Mouse (Mus musculus): Measurements from ENCODE around the gene Ccdc18.
A peak's percentile ranks its signal among the peaks of the same experiment; 100 is the strongest.
"Not testable (repeated sequence)": the region's sequence is repeated elsewhere in the genome, so short reads cannot be mapped to it uniquely, and the experiment has no call there.

Gene Ccdc18

DNA sequence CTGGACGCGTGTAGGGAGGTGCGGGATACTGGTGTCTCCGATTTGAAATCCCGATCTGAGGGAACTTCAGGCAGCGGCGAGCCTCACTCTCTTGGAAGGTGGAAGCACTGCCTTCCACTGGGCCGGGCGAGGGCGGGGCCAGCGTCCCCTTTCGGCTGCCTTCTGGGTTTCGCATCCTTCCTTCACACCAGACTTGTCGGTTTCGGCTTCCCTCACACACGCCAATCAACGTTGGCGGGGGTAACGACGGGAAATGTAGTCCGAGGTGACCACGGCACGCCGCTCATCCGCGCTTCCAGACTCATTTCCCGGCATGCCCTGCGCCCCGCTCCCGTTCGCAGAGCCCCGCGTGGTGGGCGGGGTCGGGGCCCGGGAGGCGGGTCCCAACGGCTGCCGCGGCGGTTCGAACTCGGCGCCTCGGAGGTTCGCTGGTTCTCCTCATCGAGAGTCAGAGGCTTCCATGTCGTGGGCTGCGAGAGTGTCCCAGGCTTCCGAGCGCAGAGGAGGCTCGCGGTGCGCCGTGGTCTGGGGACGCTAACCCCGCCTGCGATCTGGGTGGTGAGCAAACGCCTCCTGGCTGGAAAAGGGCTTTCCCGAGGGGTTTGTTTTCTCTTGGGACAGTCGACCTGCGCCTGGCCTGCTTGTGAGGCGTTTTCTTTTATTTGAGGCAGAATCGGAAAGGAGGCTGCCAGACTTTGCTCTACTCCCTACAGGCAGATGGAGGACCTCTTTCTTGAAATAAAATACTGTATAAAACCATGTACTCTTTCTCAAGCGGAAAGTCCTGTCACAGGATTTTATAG lies at the start of gene Ccdc18, which contains the start of gene Tmed5:
Ccdc18 (plus strand) TSS at position 435 of the 803 bp plus-strand sequence.
Tmed5 (minus strand) TSS at position 180 of the 803 bp plus-strand sequence.
- peak; percentile 95 to 97 for DNase-seq (ENCODE audit: low spot score in 2 of 2)

DNA sequence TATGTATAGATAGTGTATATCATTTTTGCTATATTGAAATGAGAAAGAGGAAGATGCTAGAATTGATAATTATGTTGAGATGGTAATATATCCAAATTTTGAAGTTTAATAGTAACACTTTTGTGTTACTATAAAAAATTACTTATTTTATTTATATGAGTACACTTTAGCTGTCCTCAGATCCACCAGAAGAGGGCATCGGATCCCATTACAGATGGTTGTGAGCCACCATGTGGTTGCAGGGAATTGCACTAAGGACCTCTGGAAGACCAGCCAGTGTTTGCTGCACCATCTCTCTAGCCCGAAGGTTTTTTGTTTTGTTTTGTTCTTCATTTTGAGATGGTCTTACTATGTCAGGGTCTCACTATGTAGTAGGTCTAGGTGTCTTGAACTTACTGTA lies 47.2 kb upstream of the Ccdc18 start:
- peak in 1 of 2 experiments; percentile 13 for DNase-seq (ENCODE audit: low spot score in 2 of 2)

DNA sequence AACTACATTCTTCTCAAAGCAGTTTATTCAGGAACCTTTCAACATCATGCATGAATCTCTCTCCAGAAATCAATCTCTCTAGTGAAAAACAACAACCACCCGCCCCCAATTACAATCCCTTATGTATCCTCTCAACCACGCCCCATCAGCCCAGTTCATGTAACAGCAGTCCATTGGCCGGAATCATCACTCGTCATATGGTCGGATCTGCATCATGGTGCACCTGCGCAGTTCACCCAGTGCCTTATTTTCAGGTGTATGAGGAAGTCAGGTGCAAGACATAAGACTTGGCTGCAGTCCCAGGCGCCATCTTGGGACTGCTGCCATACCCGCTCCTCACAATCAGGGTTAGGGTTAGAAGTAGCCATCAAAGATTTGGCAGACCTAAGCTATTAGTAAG lies 39.9 kb upstream of the Ccdc18 start:
- not testable (repeated sequence) for DNase-seq (ENCODE audit: low spot score in 2 of 2)

- no peak for DNase-seq (ENCODE audit: low spot score in 2 of 2)
Measured at GRCm38 (mm10) chr5:108097676-108098075, 35.0 kb upstream of the Ccdc18 start.

DNA sequence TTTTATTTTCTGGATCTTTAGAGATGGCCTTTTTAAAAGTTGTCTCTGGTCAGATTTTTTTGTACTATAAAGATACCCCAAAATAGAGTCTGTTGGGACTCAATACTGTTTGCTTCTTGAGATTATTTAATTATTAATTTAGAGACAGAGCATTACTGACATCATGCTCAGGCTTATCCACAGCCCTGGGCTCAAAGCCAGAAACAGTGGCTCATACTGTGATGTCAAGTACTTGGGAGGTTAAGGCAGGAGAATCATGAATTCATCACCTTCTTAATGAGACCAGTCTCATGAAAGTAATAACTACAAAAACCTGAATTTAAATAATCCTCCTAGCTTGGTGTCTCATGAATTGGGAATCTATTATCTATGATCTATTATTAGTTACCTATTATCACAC lies 32.5 kb upstream of the Ccdc18 start:
- DNase-seq (ENCODE audit: low spot score in 2 of 2): no peak

- no peak for DNase-seq (ENCODE audit: low spot score in 2 of 2)
Measured at GRCm38 (mm10) chr5:108104306-108104705, 28.4 kb upstream of the Ccdc18 start.

DNA sequence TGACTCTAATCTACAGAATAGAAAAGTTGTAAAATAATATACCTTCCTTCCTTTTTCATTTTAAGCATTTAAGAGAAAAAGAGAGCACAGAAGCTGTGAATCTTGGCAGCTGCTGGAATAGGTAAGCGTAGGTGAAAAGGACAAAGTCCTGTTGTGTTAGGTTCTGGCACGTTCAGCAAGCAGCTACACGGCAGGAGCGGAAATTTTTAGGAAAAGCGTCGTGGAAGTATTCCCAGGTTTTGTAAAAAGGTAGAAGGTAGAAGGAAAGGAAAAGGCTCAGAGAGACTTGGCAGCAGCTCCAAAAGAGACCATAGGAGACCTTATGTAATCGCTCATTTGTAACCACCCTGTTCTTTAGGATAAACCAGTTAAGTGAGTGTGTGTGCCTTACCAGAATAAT lies 23.3 kb upstream of the Ccdc18 start:
- DNase-seq (ENCODE audit: low spot score in 2 of 2): no peak

- DNase-seq (ENCODE audit: low spot score in 2 of 2): no peak
Measured at GRCm38 (mm10) chr5:108117693-108118092, 15.0 kb upstream of the Ccdc18 start.

DNA sequence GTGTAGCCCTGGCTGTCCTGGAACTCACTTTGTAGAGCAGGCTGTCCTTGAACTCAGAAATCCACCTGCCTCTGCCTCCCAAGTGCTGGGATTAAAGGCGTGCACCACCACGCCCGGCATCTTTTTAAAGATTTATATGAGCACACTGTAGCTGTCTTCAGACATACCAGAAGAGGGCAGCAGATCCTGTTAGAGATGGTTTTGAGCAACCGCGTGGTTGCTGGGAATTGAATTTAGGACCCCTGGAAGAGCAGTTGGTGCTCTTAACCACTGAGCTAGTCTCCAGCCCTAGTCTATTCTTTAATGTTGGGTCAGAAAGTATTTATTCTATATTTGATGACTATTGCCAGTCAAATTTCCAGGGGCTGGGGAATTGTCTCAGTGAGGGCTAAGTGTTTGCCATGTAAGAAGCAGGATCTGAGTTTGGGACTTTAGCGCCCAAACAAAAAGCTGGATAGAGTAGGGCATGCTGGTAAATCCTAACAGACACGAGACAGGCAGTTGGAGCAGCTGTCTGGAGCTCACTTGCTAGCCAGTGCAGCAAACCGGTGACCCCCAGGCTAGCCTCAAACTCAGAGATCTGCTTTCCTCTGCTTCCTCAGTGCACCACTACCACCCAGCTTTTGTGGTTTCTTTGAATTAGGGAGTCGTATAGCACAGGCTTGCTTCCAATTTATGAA lies 12.3 kb upstream of the Ccdc18 start:
- peak in 1 of 2 experiments; percentile 6 for DNase-seq (ENCODE audit: low spot score in 2 of 2)

DNA sequence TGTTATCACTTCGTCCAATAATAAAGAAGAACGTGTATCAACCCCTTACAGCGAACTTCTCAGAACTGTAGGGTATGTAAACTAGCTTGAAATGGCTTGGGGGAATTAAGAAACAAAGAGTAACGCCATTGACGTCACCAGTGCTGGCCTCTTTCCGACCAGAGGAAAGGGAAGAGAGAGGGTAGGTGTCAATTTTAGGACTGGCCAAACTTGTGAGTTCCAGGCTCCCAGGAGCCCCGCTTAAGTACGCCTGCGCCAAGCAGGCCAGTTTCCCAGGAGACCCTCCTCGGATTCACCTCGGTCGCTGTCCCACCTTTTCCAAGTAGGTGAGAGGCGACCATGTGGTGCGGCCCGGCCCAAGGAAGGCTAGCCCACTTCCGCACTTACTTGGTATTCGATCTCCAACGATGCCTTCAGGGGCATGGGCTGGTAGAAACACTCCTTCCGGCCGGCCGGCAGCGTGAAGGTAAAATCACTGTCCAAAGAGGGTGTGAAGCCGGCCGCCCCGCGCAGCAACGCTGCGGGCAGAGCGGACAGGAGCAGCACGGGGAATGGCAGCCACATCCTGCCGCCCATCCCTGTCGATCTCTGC lies 730 bp upstream of the Ccdc18 start:
- no peak for DNase-seq (ENCODE audit: low spot score in 2 of 2)

DNA sequence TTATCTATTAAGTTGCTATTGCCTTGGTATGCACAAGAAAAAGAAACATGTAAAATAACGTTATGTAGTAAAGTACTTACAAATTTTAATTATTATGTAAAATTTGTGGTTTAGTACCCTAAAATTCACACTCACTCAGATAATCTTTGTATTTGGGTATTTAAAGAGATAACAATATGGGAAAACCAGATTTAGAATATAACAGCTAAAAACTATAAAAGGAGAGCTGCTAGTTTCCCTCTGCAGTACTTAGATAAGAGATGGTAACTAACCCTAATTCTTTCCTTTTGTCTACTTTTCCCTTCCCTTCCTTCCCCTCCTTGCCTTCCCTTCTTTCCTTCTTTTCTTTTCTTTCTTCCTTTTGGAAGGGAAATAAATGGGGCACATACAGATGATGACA lies 19.9 kb downstream of the Ccdc18 start:
- no peak for DNase-seq (ENCODE audit: low spot score in 2 of 2)

DNA sequence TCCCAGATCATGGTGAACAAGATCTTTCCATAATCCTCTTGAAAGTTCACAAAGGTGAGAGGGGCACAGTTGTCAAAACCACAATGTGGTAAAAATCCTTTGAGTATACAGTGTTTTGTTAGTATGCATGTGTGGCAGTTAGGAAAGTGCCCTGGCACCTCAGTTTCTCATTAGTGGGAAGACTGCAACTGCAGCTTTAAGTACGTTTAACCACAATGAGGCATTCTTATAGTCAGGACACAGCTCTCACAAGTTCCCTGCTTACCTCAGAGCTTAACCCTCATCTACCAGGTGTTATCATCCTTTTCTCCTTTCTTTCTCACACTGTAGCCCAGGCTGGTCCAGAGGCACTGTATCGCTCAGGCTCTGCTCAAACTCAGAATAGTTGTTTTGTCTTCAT lies 28.1 kb downstream of the Ccdc18 start:
- DNase-seq (ENCODE audit: low spot score in 2 of 2): peak in 1 of 2 experiments; percentile 4

- DNase-seq (ENCODE audit: low spot score in 2 of 2): peak; percentile 49 to 67
Measured at GRCm38 (mm10) chr5:108163695-108164094, 31.0 kb downstream of the Ccdc18 start.

- DNase-seq (ENCODE audit: low spot score in 2 of 2): no peak
Measured at GRCm38 (mm10) chr5:108184050-108184449, 51.4 kb downstream of the Ccdc18 start.

GRCm38 (mm10) chr5:108188967-108189366 lies 56.3 kb downstream of the Ccdc18 start:
- DNase-seq (ENCODE audit: low spot score in 2 of 2): no peak

GRCm38 (mm10) chr5:108206008-108206407 lies 73.3 kb downstream of the Ccdc18 start:
- peak in 1 of 2 experiments; percentile 9 for DNase-seq (ENCODE audit: low spot score in 2 of 2)

DNA sequence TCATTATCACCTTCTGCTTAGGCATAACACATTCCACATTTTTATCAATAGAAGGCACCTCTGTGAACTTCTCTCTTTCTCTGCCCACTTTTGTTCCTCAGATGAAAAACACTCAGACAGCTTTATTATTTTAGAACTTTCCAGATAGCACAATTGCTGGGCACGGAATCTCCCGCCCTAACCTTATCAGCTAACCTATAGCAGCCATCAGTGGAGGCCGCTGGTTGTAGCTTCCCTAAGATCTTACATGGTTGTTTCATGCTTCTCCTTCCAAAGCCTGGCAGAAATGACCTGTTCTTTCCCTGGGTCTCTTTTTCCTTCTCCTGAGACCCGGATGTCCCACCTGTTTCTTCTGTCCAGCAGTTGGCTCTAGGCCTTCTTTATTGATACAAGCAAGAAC lies 78.8 kb downstream of the Ccdc18 start:
- DNase-seq (ENCODE audit: low spot score in 2 of 2): no peak

DNA sequence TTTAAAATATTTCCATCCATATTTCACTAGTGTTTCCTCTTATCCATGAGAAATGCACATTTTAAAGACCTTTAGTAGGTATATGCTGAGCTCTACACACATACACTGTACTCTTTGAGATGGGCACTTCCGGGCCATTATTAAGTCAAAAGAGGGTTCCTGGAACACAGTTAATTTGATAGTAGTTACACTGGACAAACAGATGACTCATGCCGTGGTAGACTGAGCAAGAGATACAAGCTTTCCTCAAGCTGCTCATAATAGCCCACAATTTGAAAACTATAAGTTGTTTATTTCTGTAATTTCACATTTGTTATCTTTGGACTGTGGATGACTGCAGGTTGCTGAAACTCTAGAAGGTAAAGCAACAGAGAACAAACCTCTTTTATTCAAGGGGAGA lies 82.3 kb downstream of the Ccdc18 start:
- no peak for DNase-seq (ENCODE audit: low spot score in 2 of 2)

- DNase-seq (ENCODE audit: low spot score in 2 of 2): no peak
Measured at GRCm38 (mm10) chr5:108224077-108224476, 91.4 kb downstream of the Ccdc18 start.

- no peak for DNase-seq (ENCODE audit: low spot score in 2 of 2)
Measured at GRCm38 (mm10) chr5:108226159-108226558, 93.5 kb downstream of the Ccdc18 start.

- DNase-seq (ENCODE audit: low spot score in 2 of 2): no peak
Measured at GRCm38 (mm10) chr5:108246314-108246765, 113.7 kb downstream of the Ccdc18 start.

DNA sequence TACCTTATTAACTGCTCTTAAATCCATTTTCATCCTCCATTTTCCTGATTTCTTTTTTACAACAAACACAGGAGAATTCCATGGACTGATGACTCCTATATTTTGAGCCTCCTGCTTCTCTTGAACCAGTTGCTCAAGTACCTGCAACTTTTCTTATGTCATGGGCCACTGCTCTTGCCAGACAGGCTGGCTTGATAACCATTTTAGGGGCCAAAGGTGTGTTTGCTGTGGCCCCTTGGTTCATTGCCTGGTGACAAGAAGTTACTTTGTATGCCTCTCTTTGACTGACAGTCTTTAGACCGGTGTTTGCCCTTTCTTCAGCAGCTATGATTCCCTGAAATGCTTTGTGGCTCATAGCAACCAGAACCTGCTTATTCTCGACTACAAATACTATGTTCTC lies 117.4 kb downstream of the Ccdc18 start:
- DNase-seq (ENCODE audit: low spot score in 2 of 2): no peak

DNA sequence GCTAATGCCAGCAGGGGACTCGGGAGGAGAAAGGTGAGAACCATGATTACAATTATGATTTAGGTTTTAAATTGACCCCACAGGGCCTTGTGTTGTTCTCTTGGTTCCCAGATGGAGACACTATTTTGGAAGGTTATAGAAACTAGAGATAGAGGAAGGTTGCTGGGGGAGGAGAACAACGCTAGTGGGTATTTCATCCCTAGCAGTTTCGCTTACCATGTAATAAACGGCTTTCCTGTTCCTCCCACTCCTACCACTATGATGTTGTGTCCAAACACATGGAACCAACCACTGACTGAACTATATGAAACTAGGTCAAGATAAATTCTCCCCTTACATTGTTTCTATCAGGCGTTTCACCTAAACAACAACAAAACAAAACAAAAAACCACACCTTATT lies 122.6 kb downstream of the Ccdc18 start:
- DNase-seq (ENCODE audit: low spot score in 2 of 2): no peak

Measured in thymus, postnatal 10 days (tissue).